Mouse (Mus musculus) stomach, postnatal 0 days (tissue): ENCODE results near the gene Mcl1. TPM values are rescaled to one million over a fixed set of nuclear protein-coding genes. Genes with fewer than 3 reads are reported as not detected.

Source experiments
- ATAC-seq: fragments of 200-750 bp; cut with Nextera tagmentation; 2 replicates; pipeline ENCODE4 v1.8.0; 2017; ENCODE audit not compliant: low FRiP score, low TSS enrichment
- DNase-seq: peaks from one replicate; pipeline ENCODE4 v3.0.0-alpha.2; 2016; ENCODE audit warnings: low spot score
- H3K27ac ChIP-seq: fragments of 300-500 bp; sonication (generic); replicated peaks from 2 replicates; pipeline ENCODE4 v1.5.1; 2014; ENCODE audit warnings: mild to moderate bottlenecking, control low read depth
- H3K27me3 ChIP-seq: fragments of 300-500 bp; sonication (generic); 2 replicates; pipeline ENCODE4 v1.6.1; 2014; ENCODE audit warnings: low read length; ENCODE audit not compliant: control insufficient read depth, insufficient read depth
- H3K36me3 ChIP-seq: fragments of 300-500 bp; sonication (generic); 2 replicates; pipeline ENCODE4 v1.6.1; 2014; ENCODE audit warnings: low read length, mixed read lengths; ENCODE audit not compliant: control insufficient read depth, insufficient read depth
- H3K4me1 ChIP-seq: fragments of 300-500 bp; sonication (generic); replicated peaks from 2 replicates; pipeline ENCODE4 v1.6.1; 2014; ENCODE audit warnings: antibody characterized with exemption; ENCODE audit not compliant: control insufficient read depth, insufficient read depth
- H3K4me2 ChIP-seq: fragments of 300-500 bp; sonication (generic); replicated peaks from 2 replicates; pipeline ENCODE4 v1.6.1; 2014; ENCODE audit warnings: low read depth, mild to moderate bottlenecking, control low read depth, moderate library complexity
- H3K4me3 ChIP-seq: fragments of 300-500 bp; sonication (generic); 2 replicates; pipeline ENCODE4 v1.5.1; 2014; ENCODE audit warnings: low read depth, low read length, control low read depth
- H3K9ac ChIP-seq: fragments of 300-500 bp; sonication (generic); 2 replicates; pipeline ENCODE4 v1.6.1; 2014; ENCODE audit warnings: mild to moderate bottlenecking, low read length, control low read depth, mixed read lengths
- H3K9me3 ChIP-seq: fragments of 300-500 bp; sonication (generic); 2 replicates; pipeline ENCODE4 v1.6.1; 2016; ENCODE audit warnings: low read length; ENCODE audit not compliant: control insufficient read depth
- CTCF ChIP-seq: IDR thresholded peaks from 2 replicates; pipeline ENCODE4 v1.5.1; 2016; ENCODE audit warnings: antibody characterized with exemption, low read depth, mild to moderate bottlenecking, moderate library complexity
- EP300 ChIP-seq: optimal IDR thresholded peaks from 2 replicates; pipeline ENCODE3; 2016; ENCODE audit warnings: antibody characterized with exemption
- WGBS: fragments of 180-500 bp; shearing (Covaris S2); extraction: QIAGEN DNeasy Blood & Tissue Kit; methylation state at CpG from one replicate; pipeline ENCODE4 v1.1.7; 2014; 5-methylcytosine and 5-hydroxymethylcytosine counted together
- polyA plus RNA-seq: library from polyadenylated mRNA; unstranded; fragments of >200 nt; fragmentation: Nextera tagmentation; extraction: Ambion mirVana; gene quantifications from 2 replicates; pipeline ENCODE4 v1.2.1, GENCODE M21; 2015

The Mcl1 gene
- polyA plus RNA-seq, 1 experiment from 2014 or later: 59.2 TPM

- H3K27me3 ChIP-seq: no peaks in the 10 kb centered on the region
- peak overlapping the region; percentile 56 for H3K9ac ChIP-seq
- WGBS: 4% methylated on average over 8 of the region's 8 CpGs
- no peaks in the 10 kb centered on the region for H3K9me3 ChIP-seq
- TF ChIP-seq EP300 (peak; percentile 85), CTCF (peak; percentile 87)
- H3K4me1 ChIP-seq: peaks cover 21% of the 10 kb centered on the region
- peak; percentile 69 for ATAC-seq
- peak overlapping the region; percentile 99 for H3K27ac ChIP-seq
- no peak overlapping the region for H3K4me3 ChIP-seq
- DNase-seq: peak; percentile 85
- no peaks in the 10 kb centered on the region for H3K36me3 ChIP-seq
- peak overlapping the region; percentile 38 for H3K4me2 ChIP-seq
Measured at GRCm38 (mm10) chr3:95675301-95676092, 16.9 kb downstream of the Mcl1 start.

- Histone ChIP-seq H3K27me3 (no peaks in the 10 kb centered on the region), H3K4me2 (no peak overlapping the region), H3K9ac (0 out of 2 replicates have a peak overlapping the region, but pooled peaks have one; percentile 56), H3K4me3 (no peak overlapping the region), H3K9me3 (no peaks in the 10 kb centered on the region), H3K36me3 (no peaks in the 10 kb centered on the region), H3K27ac (peak overlapping the region; percentile 99), H3K4me1 (peaks cover 21% of the 10 kb centered on the region)
- TF ChIP-seq CTCF (peak; percentile 93), EP300 (no peak)
- ATAC-seq (no peak), DNase-seq (peak; percentile 83)
- 62% methylated on average over 15 of the region's 15 CpGs for WGBS
Measured at GRCm38 (mm10) chr3:95676745-95677419, 18.3 kb downstream of the Mcl1 start.

GRCm38 (mm10) chr3:95677420-95678090 is 19.0 kb downstream of the Mcl1 start:
- Histone ChIP-seq H3K27me3 (no peaks in the 10 kb centered on the region), H3K36me3 (no peaks in the 10 kb centered on the region), H3K9ac (no peak overlapping the region), H3K4me3 (no peak overlapping the region), H3K27ac (no peak overlapping the region; the same call in 1 of the 2 replicates), H3K4me1 (peaks cover 17% of the 10 kb centered on the region), H3K4me2 (no peak overlapping the region), H3K9me3 (no peaks in the 10 kb centered on the region)
- WGBS: 82% methylated on average over 19 of the region's 19 CpGs
- TF ChIP-seq CTCF: no peak
- no peak for TF ChIP-seq EP300
- DNase-seq (no peak), ATAC-seq (no peak)

DNA sequence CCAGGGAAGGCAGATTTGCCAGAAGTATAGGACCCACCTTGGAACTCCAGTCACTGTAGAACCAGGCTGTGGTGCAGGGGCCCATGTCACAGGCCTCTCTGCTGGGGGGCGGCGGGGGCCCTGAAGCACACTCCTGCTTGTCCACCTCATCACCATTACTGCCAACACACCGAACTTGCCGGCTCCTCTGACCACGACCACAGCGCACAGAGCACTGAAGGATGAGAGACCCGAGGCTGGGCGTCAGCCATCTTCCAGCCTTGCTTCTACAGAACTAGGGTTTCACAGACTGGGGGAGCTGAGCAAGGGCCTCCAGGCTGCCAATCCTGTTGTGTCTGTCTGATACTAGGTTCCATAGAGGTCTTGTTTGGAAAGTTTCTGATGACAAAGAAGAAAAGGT is 21.0 kb downstream of the Mcl1 start:
- ATAC-seq: no peak
- peaks cover 7% of the 10 kb centered on the region for H3K4me1 ChIP-seq
- 93% methylated on average over 8 of the region's 8 CpGs for WGBS

GRCm38 (mm10) chr3:95680673-95681072 is 22.1 kb downstream of the Mcl1 start:
- DNase-seq (no peak), ATAC-seq (no peak)
- Histone ChIP-seq H3K27me3 (no peaks in the 10 kb centered on the region), H3K36me3 (no peaks in the 10 kb centered on the region), H3K27ac (no peak overlapping the region), H3K4me1 (peaks cover 11% of the 10 kb centered on the region), H3K4me3 (no peak overlapping the region), H3K9ac (no peak overlapping the region), H3K9me3 (no peaks in the 10 kb centered on the region), H3K4me2 (no peak overlapping the region)
- 89% methylated on average over 6 of the region's 6 CpGs for WGBS
- TF ChIP-seq CTCF (no peak), EP300 (no peak)

More for the DNA sequence above, 21.0 kb downstream of the Mcl1 start:
- no peaks in the 10 kb centered on the region for H3K36me3 ChIP-seq
- no peaks in the 10 kb centered on the region for H3K9me3 ChIP-seq
- no peak overlapping the region for H3K27ac ChIP-seq
- no peak overlapping the region for H3K9ac ChIP-seq
- H3K4me2 ChIP-seq: no peak overlapping the region
- no peak for DNase-seq
- H3K27me3 ChIP-seq: no peaks in the 10 kb centered on the region
- TF ChIP-seq CTCF (no peak), EP300 (no peak)
- no peak overlapping the region for H3K4me3 ChIP-seq
